Comparison of ENCODE assay signal across 34 mouse cellular contexts in genomic region chr5:90899308-90899707, GRCm38 (mm10). TPM values are rescaled to one million over a fixed set of nuclear protein-coding genes. Genes with fewer than 3 reads are reported as not detected.
"Had no signal": no experiment of that assay in that cellular context is flagged by ENCODE, and none has a peak within 500 bp of the region (broad histone marks: within the 10 kb centered on the region; RNA-seq: fewer than 3 reads in every experiment).

No protein-coding gene starts in this region.

- H3K9ac ChIP-seq: heart, embryonic 13.5 days; heart, embryonic 15.5 days; hindbrain, embryonic 12.5 days; hindbrain, embryonic 14.5 days; intestine, embryonic 15.5 days; kidney, embryonic 15.5 days; limb, embryonic 13.5 days; limb, embryonic 15.5 days; liver, embryonic 13.5 days had no signal

- H3K4me2 ChIP-seq: heart, embryonic 11.5 days; heart, embryonic 13.5 days; heart, embryonic 15.5 days; hindbrain, embryonic 12.5 days; hindbrain, embryonic 14.5 days; intestine, embryonic 15.5 days; kidney, embryonic 15.5 days; limb, embryonic 13.5 days; limb, embryonic 15.5 days; liver, embryonic 11.5 days; liver, embryonic 13.5 days had no signal

- ATAC-seq: hindbrain, embryonic 16.5 days; inflammation-experienced regulatory T-cells, adult 6 months; intestine, embryonic 15.5 days had no signal

- H3K36me3 ChIP-seq: heart, embryonic 13.5 days; heart, embryonic 15.5 days; hindbrain, embryonic 10.5 days; hindbrain, embryonic 12.5 days; intestine, embryonic 15.5 days; kidney, embryonic 15.5 days; limb, embryonic 13.5 days; limb, embryonic 15.5 days; liver, embryonic 13.5 days had no signal

- H3K4me3 ChIP-seq: heart, embryonic 13.5 days; heart, embryonic 15.5 days; hindbrain, embryonic 10.5 days; hindbrain, embryonic 12.5 days; intestine, embryonic 15.5 days; kidney, embryonic 15.5 days; limb, embryonic 13.5 days; limb, embryonic 15.5 days; liver, embryonic 13.5 days had no signal

- DNase-seq: kidney, adult 2 months; layer of hippocampus, adult 9-11 months; layer of hippocampus, postnatal 36 days; left cerebral cortex, postnatal 4 days; liver, embryonic 13.5 days had no signal

- H3K9me3 ChIP-seq: heart, embryonic 13.5 days; heart, embryonic 15.5 days; hindbrain, embryonic 10.5 days; hindbrain, embryonic 12.5 days; intestine, embryonic 15.5 days; kidney, embryonic 15.5 days; limb, embryonic 13.5 days; limb, embryonic 15.5 days; liver, embryonic 13.5 days had no signal

- H3K27ac ChIP-seq: heart, embryonic 13.5 days; heart, embryonic 15.5 days; hindbrain, embryonic 10.5 days; hindbrain, embryonic 12.5 days; hindbrain, embryonic 14.5 days; intestine, embryonic 15.5 days; kidney, embryonic 15.5 days; kidney, postnatal 0 days; limb, embryonic 13.5 days; limb, embryonic 15.5 days; liver, embryonic 13.5 days had no signal

RNA-seq across cellular contexts. Expression of gene Cxcl2, which starts 4.4 kb away (rescaled TPM):
- total RNA-seq: gastrocnemius, adult 18-20 months; gastrocnemius, postnatal 25 days; gastrocnemius, postnatal 4 days; heart, adult 18-20 months; heart, postnatal 14 days; heart, postnatal 4 days; layer of hippocampus, adult 18-20 months; layer of hippocampus, adult 8-10 months; layer of hippocampus, postnatal 14 days; layer of hippocampus, postnatal 36 days; left cerebral cortex, adult 18-20 months; left cerebral cortex, adult 8-10 months; left cerebral cortex, postnatal 10 days; left cerebral cortex, postnatal 25 days; left cerebral cortex, postnatal 4 days had no signal
- polyA plus RNA-seq: heart, embryonic 11.5 days; heart, embryonic 13.5 days; heart, embryonic 15.5 days; heart, postnatal 0 days; hindbrain, embryonic 10.5 days; hindbrain, embryonic 12.5 days; hindbrain, embryonic 16.5 days; kidney, embryonic 15.5 days; kidney, postnatal 0 days; limb, embryonic 11.5 days; limb, embryonic 15.5 days; liver, embryonic 13.5 days had no signal

RNA-seq across cellular contexts. Expression of gene Cxcl1, which starts 8.3 kb away (rescaled TPM):
- total RNA-seq: left cerebral cortex, adult 18-20 months; left cerebral cortex, postnatal 25 days had no signal
- polyA plus RNA-seq: hindbrain, embryonic 10.5 days; inflammation-experienced regulatory T-cells, adult 6 months had no signal
